Mouse (Mus musculus): Measurements from ENCODE around the gene Olfr211.

DNA sequence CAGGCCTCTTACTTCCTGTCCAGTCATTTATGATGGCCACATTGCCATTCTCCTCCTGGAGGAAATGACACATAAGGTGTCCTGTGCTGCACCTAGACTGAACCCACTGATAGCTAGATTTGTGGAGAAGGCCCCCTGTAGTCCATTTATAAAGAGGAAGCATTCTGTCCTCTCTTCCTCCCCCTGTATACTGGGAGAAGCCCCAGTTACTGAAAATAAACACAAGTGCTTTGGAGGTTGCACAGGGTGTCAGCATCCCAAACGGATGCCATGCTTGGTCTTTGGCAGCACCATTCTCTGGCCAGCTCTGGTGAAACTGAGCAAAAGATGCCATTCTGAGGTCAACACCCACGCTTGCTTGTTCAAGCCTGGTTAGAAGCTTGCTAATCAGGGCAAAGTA lies 29.7 kb upstream of the Olfr211 start:
- TF ChIP-seq CTCF (IDR thresholded peaks at IDR 0.05; ENCODE audit: control insufficient read depth, insufficient read depth, insufficient replicate concordance, low read depth, low read length): no peak
- no peak for TF ChIP-seq POLR2A (IDR thresholded peaks at IDR 0.05; ENCODE audit: control insufficient read depth, low read depth, low read length)
